Mouse (Mus musculus) urinary bladder, postnatal 10 days (tissue): ENCODE measurements around the gene Psmd4.
A peak's percentile ranks its signal among the peaks of the same experiment; 100 is the strongest.
"Not testable (repeated sequence)": the region's sequence is repeated elsewhere in the genome, so short reads cannot be mapped to it uniquely, and the experiment has no call there.

Experiments used
- DNase-seq: peaks from one replicate; pipeline ENCODE4 v3.0.0; 2022; ENCODE audit warnings: low spot score

Psmd4 gene

DNA sequence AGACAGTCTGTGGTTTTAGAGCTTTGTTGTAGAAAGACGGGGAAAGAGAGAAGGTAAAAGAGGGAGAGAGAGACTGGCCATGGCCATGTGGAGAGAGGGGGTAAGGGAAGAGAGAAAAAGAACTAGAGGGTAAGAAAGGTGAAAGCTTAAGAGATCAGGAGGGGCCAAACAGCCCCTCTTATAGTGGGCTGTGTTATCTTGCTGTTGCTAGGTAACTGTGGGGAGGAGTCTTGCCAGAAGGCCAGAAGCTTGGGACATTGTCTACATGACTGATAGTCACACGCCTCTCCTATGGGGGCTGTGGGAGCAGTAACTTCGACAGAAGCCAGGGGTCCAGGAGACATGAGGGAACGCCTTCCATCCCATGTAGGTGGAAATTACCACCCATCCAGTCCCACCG lies 17.2 kb downstream of the Psmd4 start:
- no peak for DNase-seq

DNA sequence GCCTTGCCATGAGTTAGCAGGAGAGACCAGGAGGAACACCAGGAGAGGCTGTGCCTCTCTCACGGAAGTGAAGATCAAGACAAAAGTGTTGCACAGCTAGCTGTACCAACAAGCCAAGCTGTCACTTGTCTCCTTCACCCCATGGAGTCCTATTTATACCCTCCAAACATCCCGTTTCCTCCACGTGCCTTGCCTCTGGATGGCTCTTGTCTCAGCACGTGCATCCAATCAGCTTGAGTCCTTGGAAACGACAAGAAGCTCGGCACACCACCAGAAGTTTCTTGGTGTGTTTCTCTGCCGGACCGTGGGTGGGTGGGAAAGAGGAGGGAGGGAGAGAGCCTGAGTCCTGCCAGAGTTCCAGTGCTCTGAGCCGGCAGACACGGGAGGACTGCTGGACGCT lies 17.9 kb downstream of the Psmd4 start:
- no peak for DNase-seq

DNA sequence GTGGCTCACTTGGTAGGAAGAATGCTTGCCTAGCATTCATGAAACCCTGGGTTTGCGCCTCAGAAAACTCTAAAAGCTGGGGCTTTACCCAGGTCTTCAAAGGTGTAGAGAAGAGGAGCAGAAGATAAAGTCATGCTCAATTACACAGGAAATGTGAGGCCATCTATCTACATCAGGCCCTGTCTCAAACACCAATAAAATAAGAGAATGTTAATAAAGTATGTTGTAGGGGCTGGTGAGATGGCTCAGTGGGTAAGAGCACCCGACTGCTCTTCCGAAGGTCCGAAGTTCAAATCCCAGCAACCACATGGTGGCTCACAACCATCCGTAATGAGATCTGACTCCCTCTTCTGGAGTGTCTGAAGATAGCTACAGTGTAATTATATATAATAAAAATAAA lies 21.5 kb downstream of the Psmd4 start:
- DNase-seq: not testable (repeated sequence)

DNA sequence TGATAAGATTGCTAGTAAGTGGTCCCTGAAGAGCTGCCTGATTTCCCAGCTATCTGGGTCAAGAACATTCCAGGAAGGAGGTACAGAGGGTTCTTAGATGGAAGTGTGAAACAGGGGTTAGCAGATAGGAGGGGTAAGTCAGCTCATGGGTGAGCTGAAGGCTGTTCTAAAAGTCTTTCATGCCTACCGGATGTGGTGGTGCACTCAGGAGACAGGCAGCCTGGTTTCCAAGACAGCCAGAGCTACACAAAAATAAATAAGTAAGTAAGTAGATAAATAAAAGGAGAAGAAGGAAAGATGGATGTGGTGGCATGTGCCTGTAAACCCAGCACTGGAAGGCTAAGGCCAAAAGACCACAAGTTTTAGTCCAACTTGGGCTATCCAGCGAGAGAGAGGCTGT lies 23.7 kb downstream of the Psmd4 start:
- no peak for DNase-seq

DNA sequence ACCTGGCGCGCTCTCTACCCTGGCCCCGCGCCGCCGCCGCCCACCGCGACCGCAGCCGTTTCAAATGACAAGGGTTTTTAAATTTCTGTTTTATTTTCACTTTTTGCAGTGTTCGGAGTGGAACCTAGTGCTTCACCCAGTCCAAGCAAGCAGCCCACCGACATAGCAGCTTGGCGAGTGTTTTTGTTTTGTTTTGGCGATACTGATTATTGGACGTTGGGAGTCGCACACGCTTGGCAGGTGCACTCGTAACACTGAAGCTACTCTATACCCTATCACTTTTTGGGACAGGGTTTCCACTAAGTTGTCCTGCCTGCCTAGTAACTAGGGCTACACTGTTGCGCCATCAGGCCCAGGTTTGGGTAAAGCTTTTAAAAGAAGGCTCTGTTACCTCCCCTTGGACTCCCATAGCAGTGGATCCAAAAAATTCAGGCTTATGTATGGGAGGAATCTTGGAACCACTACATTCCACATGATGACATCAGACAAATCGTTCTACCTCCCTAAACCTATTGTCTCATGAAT lies 25.8 kb downstream of the Psmd4 start:
- no peak for DNase-seq

DNA sequence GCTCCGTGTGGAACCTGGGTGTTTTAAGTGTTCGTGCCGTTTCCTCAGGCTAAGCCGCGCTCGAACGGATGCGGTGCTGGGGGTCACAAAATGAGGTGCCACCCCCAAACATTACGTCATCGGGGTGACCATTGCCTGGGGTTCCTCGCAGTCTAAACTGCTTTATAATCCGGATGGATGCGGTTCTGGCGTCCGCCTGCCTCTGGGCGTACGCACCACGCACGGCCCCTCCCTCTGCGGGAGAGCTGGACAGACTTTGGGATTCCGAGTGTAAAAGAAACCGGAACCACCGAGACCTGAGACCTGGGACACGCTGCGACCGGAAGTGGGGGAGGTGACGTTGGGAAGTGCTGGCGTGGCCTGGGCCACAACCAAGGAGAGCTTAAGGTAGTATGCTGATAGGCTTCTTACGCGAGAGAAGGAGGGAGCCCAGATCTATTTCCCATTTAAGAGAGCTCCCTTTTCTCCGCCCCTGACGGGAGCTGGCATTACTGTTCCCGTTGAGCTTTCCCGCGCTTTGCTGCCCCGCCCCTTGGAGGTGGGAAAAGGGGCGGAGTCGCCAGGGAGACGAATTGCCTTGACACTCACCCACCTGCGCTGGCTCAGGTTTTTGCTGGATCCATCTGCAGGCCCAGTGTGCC lies 26.4 kb downstream of the Psmd4 start:
- DNase-seq: peak; percentile 67

DNA sequence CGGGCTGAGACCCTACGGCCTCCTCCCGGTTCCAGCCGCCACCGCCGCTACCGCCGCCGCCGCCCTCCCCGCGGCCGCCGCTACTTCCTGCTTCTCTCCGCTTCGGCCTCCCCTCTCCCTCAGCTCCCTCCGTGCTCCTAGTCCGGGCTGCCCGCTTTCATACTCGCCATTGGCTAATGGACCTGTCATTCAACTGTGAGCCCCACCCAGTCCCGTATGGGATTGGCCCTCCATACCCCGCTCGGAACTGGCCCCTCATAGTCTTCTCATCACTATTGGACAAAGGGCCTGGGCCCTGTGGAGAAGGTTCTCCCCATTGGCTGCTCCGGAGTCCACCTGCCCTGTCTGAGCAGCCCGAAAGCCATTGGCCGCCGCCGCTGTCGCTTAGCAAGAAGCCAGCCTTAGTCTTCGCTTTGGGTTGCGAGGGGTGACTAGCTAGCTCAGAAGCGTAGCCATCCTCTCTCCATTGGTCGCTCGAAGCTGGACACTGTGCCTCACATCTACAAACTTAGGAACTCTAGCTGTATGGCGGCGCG lies 27.0 kb downstream of the Psmd4 start, which contains the start of gene Zfp687:
TSS of gene Zfp687 (minus strand) at position 112 of the 536 bp plus-strand sequence.
- DNase-seq: peak; percentile 98

DNA sequence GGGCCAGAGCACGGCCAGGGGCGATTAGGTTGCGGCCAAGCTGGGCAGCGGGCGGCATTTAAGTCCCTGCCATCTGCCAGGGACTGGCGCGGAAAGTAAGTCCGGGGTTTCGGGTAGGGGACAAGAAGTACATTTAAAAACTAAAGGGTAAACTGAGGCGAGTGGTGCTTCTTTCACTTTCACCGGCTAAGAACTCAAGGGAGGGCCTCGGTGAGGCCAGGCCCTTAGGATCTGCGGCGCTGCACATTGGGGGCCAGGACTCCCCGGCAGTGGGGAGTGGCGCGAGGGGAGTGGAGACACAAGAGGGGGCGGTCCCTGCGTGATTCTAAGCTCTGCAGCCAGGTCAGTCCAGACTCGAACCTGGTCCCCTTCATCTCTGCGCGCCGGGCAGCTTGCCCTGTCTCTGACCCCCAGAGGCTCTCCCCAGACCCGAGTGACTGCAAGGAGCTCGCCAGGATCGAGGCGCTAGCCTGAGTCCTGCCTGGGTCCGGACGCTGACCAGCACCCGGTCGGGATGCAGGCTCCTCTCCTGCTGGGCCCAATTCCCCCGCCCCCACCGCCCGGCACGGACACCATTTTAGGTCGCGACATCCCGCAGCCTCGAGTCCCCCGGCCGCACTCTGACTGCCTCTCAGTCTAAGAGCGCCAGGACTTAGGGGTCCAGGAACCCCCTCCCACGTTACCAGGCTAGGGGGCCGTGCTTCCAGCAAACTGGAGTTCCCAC lies 27.8 kb downstream of the Psmd4 start:
- DNase-seq: no peak

DNA sequence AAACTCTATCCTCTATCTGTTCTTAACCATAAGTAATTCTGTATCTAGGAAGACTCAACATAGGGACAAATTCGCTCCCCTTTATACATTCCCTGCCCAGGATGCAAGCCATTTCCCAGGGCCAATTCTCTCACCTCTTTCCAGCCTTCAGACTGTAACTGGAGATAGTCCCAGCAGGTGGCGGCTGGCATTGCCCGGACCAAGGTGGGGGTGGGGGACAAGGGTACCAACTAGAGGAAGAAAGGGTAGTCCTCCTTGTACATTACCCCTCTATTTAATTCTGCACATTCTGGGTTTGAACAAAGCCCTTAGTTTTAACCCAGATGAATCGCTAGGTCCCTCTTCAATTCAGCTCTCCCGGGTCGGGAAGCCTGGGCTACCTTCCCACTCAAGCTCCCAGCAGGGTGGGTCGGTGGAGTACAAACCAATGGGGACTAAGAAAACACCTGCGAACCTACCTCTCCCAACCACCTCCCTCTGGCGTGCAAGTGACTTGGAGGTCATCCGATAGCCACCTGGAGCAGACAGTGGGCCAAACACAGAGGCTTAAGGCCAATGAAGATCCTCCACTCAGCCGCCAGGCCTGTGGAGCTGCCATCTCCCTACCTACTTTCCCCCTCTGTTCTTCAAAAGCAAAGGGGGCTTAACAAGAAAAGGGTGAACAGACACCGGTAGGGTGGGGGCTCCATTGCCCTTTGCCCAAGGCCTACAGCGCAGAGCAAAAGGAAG lies 28.6 kb downstream of the Psmd4 start:
- DNase-seq: no peak

DNA sequence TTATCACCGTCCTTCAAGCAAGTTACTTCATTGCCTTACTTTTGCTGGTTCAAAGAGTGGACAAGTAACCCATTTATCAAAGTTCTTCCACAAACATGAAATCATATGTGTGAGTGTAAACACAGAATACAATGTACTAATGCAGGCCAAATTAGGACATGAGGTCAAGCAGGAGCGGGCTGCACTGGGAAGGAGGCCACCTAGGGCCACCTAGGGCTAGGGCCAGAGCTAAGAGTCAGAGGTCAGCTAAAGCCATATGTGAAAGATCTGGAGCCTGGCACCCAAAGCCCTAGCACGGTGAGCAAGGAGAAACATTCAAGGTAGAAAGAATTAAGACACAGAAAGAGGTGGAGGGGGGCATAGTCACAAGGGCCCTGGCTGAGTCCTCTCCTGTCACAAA lies 29.4 kb downstream of the Psmd4 start:
- no peak for DNase-seq

DNA sequence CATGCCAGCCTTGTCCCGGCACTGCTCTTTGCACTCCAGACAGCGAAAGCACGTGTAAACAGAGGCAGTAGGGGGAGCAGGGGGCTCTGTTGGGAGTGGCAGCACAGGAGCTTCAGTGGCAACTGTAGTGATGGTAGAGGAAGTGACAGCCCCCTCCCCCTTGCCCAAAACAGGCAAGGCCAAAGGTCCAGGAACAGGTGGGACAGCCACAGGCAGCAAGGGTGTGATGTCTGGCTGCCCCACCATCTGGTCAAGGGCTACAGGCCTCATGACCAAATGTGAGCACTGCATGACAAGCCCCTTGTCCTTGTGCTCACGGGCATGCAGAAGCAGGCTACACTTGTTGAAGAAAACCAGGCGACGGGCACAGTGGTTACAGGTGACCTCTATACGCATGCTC lies 32.0 kb downstream of the Psmd4 start:
- no peak for DNase-seq

DNA sequence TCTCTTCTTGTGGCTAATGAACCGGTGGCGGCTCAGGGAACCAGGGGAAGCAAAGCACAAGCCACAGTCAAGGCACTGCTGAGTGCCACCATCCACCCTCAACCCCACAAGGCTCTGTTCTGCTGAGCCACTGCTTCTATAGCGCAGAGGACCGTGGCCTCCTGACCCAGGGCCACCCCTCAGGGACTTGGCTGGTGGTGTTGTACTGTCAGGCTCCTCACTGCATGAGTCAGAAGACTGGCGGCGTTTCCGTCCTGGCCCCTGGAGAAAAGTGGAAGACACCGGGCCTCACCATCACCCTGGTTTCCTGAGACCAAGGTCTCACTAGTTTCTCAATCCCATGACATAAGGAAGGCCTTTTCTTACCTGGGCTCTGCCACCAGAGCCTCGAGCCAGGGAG lies 34.7 kb downstream of the Psmd4 start:
- no peak for DNase-seq

DNA sequence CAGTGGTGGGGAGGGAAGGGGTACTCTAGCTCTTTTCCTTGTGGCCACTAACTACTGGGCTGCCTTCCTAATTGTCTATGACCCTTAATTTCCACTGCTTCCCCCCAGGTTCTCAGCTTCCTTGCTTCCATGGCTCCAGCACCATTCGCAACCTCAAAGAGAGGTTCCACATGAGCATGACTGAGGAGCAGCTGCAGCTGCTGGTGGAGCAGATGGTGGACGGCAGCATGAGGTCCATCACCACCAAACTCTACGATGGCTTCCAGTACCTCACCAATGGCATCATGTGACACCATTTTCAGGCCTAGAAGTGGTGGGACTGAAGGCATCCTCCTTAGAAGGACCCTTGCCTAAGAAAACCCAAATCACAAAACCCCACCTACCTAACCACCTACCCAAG lies 36.8 kb downstream of the Psmd4 start:
- DNase-seq: no peak

DNA sequence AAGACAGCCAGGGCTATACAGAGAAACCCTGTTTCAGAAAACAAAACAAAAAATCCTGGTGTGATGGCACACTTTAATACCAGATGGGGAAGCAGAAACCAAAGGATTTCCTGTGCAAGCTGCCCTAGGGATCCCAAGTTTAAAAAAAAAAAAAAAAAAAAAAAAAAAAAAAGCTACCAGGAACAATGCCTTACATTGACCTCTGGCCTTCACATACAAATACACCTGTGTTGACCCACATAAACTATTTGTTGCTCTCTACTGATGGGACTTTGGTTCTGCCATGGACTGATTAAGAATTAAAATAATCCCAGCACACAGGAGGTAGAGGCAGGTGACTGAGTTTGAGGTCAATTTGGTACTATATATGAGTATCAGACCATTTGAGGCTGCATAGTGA lies 39.1 kb downstream of the Psmd4 start:
- DNase-seq: no peak

DNA sequence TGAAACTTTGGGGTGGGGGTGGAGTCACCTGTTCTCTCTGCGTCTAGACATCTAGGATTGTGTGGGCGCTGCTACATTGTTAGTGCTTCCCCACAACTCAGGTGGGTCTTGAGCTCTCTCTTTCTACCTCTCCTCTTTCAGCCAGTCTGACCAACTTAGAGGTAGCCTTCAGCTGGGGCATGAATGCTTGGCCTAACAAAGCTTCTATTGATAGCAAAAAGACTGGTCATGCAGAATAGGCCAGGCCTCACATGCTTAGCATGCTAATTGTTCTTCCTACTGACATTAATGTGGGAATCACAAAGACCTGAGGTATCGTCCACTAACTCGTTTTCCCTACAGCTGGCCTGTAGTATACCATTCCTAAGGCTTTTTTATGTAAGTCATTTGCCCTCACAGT lies 39.8 kb downstream of the Psmd4 start:
- no peak for DNase-seq

DNA sequence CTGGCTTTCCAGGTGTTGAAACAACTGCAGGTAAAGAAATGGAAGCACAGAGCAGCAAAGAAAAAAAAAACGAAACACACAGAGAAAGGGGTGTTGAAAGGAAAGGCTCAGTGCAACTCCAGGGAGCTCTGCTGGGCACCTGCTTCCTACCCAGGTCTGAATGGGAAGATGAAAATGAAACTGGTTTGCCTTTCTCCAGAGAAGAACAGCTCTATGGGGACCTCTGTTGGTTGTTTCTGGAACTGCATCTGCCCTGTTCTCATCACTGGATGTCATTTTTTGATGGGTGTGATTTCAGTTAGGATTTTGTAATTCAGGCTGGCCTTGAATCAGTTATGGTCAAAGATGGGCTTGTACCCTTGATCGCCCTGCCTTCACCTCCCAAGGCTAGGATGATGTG lies 45.5 kb downstream of the Psmd4 start:
- peak; percentile 45 for DNase-seq

DNA sequence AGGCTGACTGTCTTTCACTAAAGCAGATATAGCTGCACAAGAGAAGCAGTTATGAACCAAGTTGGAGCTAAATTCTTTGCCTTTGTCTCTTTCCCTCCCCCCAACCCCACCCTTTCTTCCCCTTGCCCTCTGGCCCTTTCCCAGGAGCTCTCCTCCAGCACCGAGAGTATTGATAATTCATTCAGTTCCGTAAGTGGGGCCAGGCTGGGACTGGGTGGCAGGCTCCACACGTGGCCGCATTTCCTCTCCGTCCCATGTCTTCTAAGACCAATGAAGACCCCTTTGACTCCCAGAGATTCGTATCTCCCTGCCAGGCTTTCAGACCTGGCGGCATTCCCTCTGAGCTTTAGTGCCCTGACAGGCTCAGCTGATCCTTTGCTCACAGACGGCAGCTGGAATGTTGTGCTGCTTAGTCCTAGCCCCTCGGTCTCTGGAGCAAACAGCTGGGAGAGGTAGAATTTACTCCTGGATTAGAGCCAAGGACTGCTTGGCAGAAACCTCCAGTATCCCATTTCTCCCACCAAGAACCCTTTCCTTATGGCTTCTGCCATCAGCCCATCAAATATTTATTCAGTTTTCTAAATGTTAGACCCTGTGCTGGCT lies 53.2 kb downstream of the Psmd4 start:
- no peak for DNase-seq

DNA sequence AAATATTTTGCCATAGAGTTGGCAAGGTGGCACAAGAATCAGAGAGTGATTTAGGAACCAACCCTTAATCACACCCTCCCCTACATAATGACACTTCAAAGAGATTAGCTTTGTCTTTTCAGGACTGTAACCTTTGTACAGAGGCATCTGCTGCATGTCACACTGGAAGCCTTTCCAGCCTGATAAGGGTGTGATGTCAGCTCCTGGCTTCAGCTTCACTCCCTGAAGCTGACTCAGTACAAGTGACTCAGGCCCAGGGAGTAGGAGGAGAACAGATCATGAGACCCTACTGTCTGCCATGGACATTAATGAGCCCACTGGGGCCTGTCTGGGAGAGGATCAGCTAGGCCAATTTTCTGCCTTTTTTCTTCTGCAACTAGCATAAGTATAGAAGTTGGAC lies 54.8 kb downstream of the Psmd4 start:
- DNase-seq: no peak

DNA sequence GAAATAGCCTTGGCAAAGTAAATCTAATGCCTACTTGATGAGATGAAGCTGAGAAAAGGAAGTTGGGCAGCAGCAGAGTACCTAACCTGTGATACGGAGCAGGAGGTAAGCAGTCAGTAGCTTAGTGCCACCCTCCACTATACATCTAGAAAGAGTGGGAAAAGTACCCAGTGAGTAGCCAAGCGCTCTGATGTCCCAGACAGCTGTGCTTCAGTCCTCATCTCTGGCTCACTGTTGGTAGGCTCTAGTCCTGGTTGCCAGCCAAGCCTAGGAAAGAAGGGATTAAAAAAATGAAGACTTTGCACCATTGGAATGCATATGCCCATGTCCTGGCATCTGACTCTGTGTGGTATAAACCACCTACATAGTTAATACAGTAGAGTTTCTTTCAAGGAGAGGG lies 56.9 kb downstream of the Psmd4 start:
- DNase-seq: no peak

DNA sequence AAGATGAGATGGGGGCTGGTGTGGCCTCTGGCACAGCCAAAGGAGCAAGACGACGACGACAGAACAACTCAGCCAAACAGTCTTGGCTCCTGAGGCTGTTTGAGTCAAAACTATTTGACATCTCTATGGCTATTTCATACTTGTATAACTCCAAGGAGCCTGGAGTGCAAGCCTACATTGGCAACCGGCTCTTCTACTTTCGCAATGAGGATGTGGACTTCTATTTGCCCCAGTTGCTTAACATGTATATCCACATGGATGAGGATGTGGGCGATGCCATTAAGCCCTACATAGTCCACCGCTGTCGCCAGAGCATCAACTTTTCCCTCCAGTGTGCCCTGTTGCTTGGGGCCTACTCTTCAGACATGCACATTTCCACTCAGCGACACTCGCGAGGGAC lies 58.1 kb downstream of the Psmd4 start:
- DNase-seq: no peak
